Mouse (Mus musculus): ENCODE results near the gene Fsip1. TPM values are rescaled to one million over a fixed set of nuclear protein-coding genes. Genes with fewer than 3 reads are reported as not detected.

The Fsip1 gene
- total and polyA plus RNA-seq, 3 experiments, result 0.17 to 0.49 (median 0.47) TPM

DNA sequence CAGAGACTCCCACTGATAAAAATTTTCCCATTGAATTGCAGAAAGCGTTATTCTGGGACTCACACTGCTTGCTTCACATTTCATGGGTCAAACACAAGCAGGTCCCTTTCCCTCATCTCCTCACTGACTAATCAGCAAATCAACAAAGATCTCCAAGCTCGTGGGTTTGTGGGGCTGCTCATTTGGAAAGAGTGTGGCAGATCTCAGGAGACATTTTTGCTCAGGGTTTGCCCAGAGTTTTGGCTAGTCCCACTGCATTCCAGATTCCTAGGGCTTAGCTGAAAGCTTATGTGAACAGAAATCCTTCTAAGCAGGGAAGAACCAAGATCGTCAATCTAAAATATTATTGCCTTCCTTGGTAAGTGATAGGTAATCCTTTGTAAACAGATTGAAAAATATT lies 172.1 kb downstream of the Fsip1 start:
- TF ChIP-seq RCOR1 (conservative IDR thresholded peaks at IDR 0.05; ENCODE audit: low read depth, low read length) (no peak), CHD1 (IDR thresholded peaks at IDR 0.05; ENCODE audit: low read depth, low read length) (no peak), IRF4 (IDR thresholded peaks at IDR 0.05; ENCODE audit: low read depth, low read length) (no peak), KAT2A (IDR thresholded peaks at IDR 0.05; ENCODE audit: insufficient replicate concordance, low read length) (no peak), CTCF (conservative IDR thresholded peaks at IDR 0.05 in 1 of 2, IDR thresholded peaks at IDR 0.05 in 1 of 2; ENCODE audit: low read depth in 2 of 2, low read length in 2 of 2) (no peak)
- Histone ChIP-seq H3K36me3 (replicated peaks in 1 of 2; ENCODE audit: control insufficient read depth in 1 of 2, insufficient read depth in 1 of 2, low read length in 1 of 2) (no peaks in the 10 kb centered on the region), H3K27ac (ENCODE audit: insufficient read depth, low read depth) (no peak overlapping the region), H3K4me3 (replicated peaks in 1 of 3; ENCODE audit: low read depth in 2 of 3, low read length in 2 of 3, poor library complexity in 1 of 3) (no peak overlapping the region), H3K4me1 (ENCODE audit: control insufficient read depth in 1 of 2, insufficient read depth in 2 of 2) (peaks cover 0 to 6% of the 10 kb centered on the region in 2 experiments; a peak in 1 of 4 replicates), H3K9ac (ENCODE audit: insufficient read depth, low read depth) (no peak overlapping the region), H3K27me3 (replicated peaks) (no peaks in the 10 kb centered on the region), H3K9me3 (replicated peaks; ENCODE audit: low read length) (no peaks in the 10 kb centered on the region), H3K79me2 (replicated peaks; ENCODE audit: control insufficient read depth, extremely low read depth, insufficient read depth, poor library complexity, severe bottlenecking) (no peaks in the 10 kb centered on the region), H3K4me2 (ENCODE audit: insufficient read depth, low read depth, poor library complexity, severe bottlenecking) (no peak overlapping the region)
- in situ Hi-C loops (cut with MboI; ENCODE audit: low pct_ligation_motif_present, low pct_unique_long_range_greater_than_20kb, low sequenced_read_pairs), result no loop called here
- no peak for DNase-seq (ENCODE audit: extremely low read depth)
- dilution Hi-C loops (cut with MboI; ENCODE audit: extremely low pct_ligation_motif_present, extremely low pct_unique_long_range_greater_than_20kb, low sequenced_read_pairs), result no loop called here

DNA sequence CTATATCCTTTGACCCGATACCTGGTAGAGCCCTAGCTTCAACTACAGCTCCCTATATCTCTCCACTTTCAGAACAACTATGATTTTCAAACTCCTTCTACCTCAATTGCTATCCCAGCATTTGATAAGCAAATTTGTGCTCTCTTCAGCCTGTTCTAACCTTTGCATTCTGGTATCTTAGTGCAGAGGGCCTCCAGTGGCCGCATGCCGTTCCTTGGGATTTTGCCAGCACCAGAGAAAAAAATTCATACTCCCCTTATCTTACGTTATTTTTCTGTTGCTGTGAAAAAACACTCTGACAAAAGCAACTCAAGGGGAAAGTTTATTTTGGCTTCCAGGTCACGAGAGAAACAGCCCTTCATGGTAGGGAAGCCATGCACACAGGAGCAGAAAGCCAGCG lies 173.1 kb downstream of the Fsip1 start:
- Histone ChIP-seq H3K36me3 (replicated peaks in 1 of 2; ENCODE audit: control insufficient read depth in 1 of 2, insufficient read depth in 1 of 2, low read length in 1 of 2) (no peaks in the 10 kb centered on the region), H3K4me1 (ENCODE audit: control insufficient read depth in 1 of 2, insufficient read depth in 2 of 2) (peaks cover 0 to 6% of the 10 kb centered on the region in 2 experiments; a peak in 1 of 4 replicates), H3K4me2 (ENCODE audit: insufficient read depth, low read depth, poor library complexity, severe bottlenecking) (no peak overlapping the region), H3K9ac (ENCODE audit: insufficient read depth, low read depth) (no peak overlapping the region), H3K9me3 (replicated peaks; ENCODE audit: low read length) (no peaks in the 10 kb centered on the region), H3K4me3 (replicated peaks in 1 of 3; ENCODE audit: low read depth in 2 of 3, low read length in 2 of 3, poor library complexity in 1 of 3) (no peak overlapping the region), H3K79me2 (replicated peaks; ENCODE audit: control insufficient read depth, extremely low read depth, insufficient read depth, poor library complexity, severe bottlenecking) (no peaks in the 10 kb centered on the region), H3K27ac (ENCODE audit: insufficient read depth, low read depth) (no peak overlapping the region), H3K27me3 (replicated peaks) (no peaks in the 10 kb centered on the region)
- no peak for TF ChIP-seq RCOR1 (conservative IDR thresholded peaks at IDR 0.05; ENCODE audit: low read depth, low read length)
- no peak for TF ChIP-seq UBTF (IDR thresholded peaks at IDR 0.05; ENCODE audit: low read depth, low read length)
- TF ChIP-seq ZNF384 (IDR thresholded peaks at IDR 0.05; ENCODE audit: low read depth, low read length), result no peak
- TF ChIP-seq MEF2A (IDR thresholded peaks at IDR 0.05; ENCODE audit: borderline replicate concordance, low read depth, low read length), result no peak
- no peak for TF ChIP-seq POLR2A (IDR thresholded peaks at IDR 0.05; ENCODE audit: low read depth, low read length)
- TF ChIP-seq ETS1 (conservative IDR thresholded peaks at IDR 0.05; ENCODE audit: low read depth, low read length), result no peak
- TF ChIP-seq JUN (IDR thresholded peaks at IDR 0.05; ENCODE audit: insufficient read depth, low read depth, low read length), result no peak
- no peak for TF ChIP-seq MYC (IDR thresholded peaks at IDR 0.05; ENCODE audit: low read depth, low read length)
- TF ChIP-seq NRF1 (IDR thresholded peaks at IDR 0.05; ENCODE audit: low read depth, low read length), result no peak
- no peak for TF ChIP-seq ELF1 (IDR thresholded peaks at IDR 0.05; ENCODE audit: low read depth, low read length)
- TF ChIP-seq POLR2AphosphoS2 (IDR thresholded peaks at IDR 0.05; ENCODE audit: low read depth, low read length), result no peak
- DNase-seq (ENCODE audit: extremely low read depth), result no peak
- in situ Hi-C loops (cut with MboI; ENCODE audit: low pct_ligation_motif_present, low pct_unique_long_range_greater_than_20kb, low sequenced_read_pairs), result no loop called here
- dilution Hi-C loops (cut with MboI; ENCODE audit: extremely low pct_ligation_motif_present, extremely low pct_unique_long_range_greater_than_20kb, low sequenced_read_pairs), result no loop called here

Measured in CH12.LX (cell line).